Mouse (Mus musculus) left cerebral cortex, adult 8-10 months (tissue): ENCODE data around the gene Vezt. TPM values are rescaled to one million over a fixed set of nuclear protein-coding genes. Genes with fewer than 3 reads are reported as not detected.

Source experiments
- DNase-seq, 2 experiments: peaks; one replicate each; pipeline ENCODE4 v3.0.0; 2022; ENCODE audit warnings: low spot score in 2 of 2
- total RNA-seq, 4 experiments: library from RNA; stranded (reverse); gene quantifications; 2 replicates each; pipeline ENCODE4 v1.2.4; 2022

Gene Vezt
- 10 to 100 TPM; 69.0 to 89.4 (median 83.1) TPM for total RNA-seq

- DNase-seq = peak; percentile 97 to 98
These were observed at the start of gene Vezt, which contains the start of gene Fgd6 for GRCm38 (mm10) chr10:94035658-94036374. Gene Vezt, minus strand, starts transcription at chr10:94035817. Gene Fgd6, plus strand, starts transcription at chr10:94036001.

- no peak for DNase-seq
These were observed 46.6 kb upstream of the Vezt start for GRCm38 (mm10) chr10:94082040-94082734.

GRCm38 (mm10) chr10:94080740-94081139 is 45.1 kb upstream of the Vezt start:
- no peak for DNase-seq

GRCm38 (mm10) chr10:94076966-94077825 is 41.6 kb upstream of the Vezt start:
- DNase-seq = no peak

GRCm38 (mm10) chr10:94072916-94073465 is 37.4 kb upstream of the Vezt start:
- DNase-seq = no peak

- DNase-seq = no peak
These were observed 36.8 kb upstream of the Vezt start for GRCm38 (mm10) chr10:94072261-94072915.

- no peak for DNase-seq
These were observed 36.0 kb upstream of the Vezt start for GRCm38 (mm10) chr10:94071641-94072040.

- DNase-seq = peak in 1 of 2 experiments; percentile 12
These were observed 33.1 kb upstream of the Vezt start for GRCm38 (mm10) chr10:94068701-94069100.

GRCm38 (mm10) chr10:94066896-94067295 is 31.3 kb upstream of the Vezt start:
- DNase-seq = no peak

GRCm38 (mm10) chr10:94062357-94062756 is 26.7 kb upstream of the Vezt start:
- no peak for DNase-seq

- DNase-seq = no peak
These were observed 24.6 kb upstream of the Vezt start for GRCm38 (mm10) chr10:94060190-94060589.

GRCm38 (mm10) chr10:94059618-94060055 is 24.0 kb upstream of the Vezt start:
- DNase-seq = no peak

GRCm38 (mm10) chr10:94056487-94056886 is 20.9 kb upstream of the Vezt start:
- DNase-seq = no peak

GRCm38 (mm10) chr10:94050736-94051135 is 15.1 kb upstream of the Vezt start:
- no peak for DNase-seq

GRCm38 (mm10) chr10:94049121-94049520 is 13.5 kb upstream of the Vezt start:
- no peak for DNase-seq

- no peak for DNase-seq
These were observed 12.4 kb upstream of the Vezt start for GRCm38 (mm10) chr10:94047845-94048559.

GRCm38 (mm10) chr10:94047024-94047423 is 11.4 kb upstream of the Vezt start:
- DNase-seq = no peak

- no peak for DNase-seq
These were observed 9.7 kb upstream of the Vezt start for GRCm38 (mm10) chr10:94045301-94045700.

- DNase-seq = no peak
These were observed 8.3 kb upstream of the Vezt start for GRCm38 (mm10) chr10:94043908-94044307.
